Mouse (Mus musculus) bone marrow, adult 2 months (tissue): ENCODE data around the gene Capg. TPM values are rescaled to one million over a fixed set of nuclear protein-coding genes. Genes with fewer than 3 reads are reported as not detected.

Source experiments
- H3K27ac ChIP-seq: fragments of 200-500 bp; 2 replicates; pipeline ENCODE4 v1.5.1; 2012; ENCODE audit warnings: low read depth, mild to moderate bottlenecking, control low read depth, inconsistent platforms, low read length; ENCODE audit not compliant: control insufficient read depth, poor library complexity, insufficient read depth
- H3K4me1 ChIP-seq: fragments of 200-500 bp; 2 replicates; pipeline ENCODE4 v1.6.1; 2011; ENCODE audit warnings: low read length; ENCODE audit not compliant: control insufficient read depth, insufficient read depth
- H3K4me3 ChIP-seq: fragments of 200-500 bp; replicated peaks from 2 replicates; pipeline ENCODE3; 2011; ENCODE audit warnings: mild to moderate bottlenecking, low read depth, low read length, control low read depth; ENCODE audit not compliant: control insufficient read depth
- CTCF ChIP-seq: fragments of 200-500 bp; IDR thresholded peaks from 2 replicates; pipeline ENCODE4 v1.5.1; 2011; ENCODE audit warnings: low read length, control low read depth; ENCODE audit not compliant: control insufficient read depth, insufficient read depth
- POLR2A ChIP-seq: fragments of 200-500 bp; IDR thresholded peaks from 2 replicates; pipeline ENCODE4 v1.6.1; 2011; ENCODE audit warnings: low read depth, mild to moderate bottlenecking, control low read depth, low read length, borderline replicate concordance; ENCODE audit not compliant: control insufficient read depth
- WGBS: fragments of 180-500 bp; shearing (Covaris S2); methylation state at CpG from one replicate; pipeline ENCODE4 v1.1.7; 2018; 5-methylcytosine and 5-hydroxymethylcytosine counted together
- polyA plus RNA-seq: library from polyadenylated mRNA; stranded (reverse); fragments of >200 nt; gene quantifications from 2 replicates; pipeline ENCODE4 v1.2.4, GENCODE M21; 2011; ENCODE audit warnings: low replicate concordance; ENCODE audit not compliant: missing spikeins, insufficient read depth, insufficient read length

Gene Capg
- polyA plus RNA-seq, 1 experiment = 60.4 TPM

- 88% methylated on average over 10 of the region's 10 CpGs for WGBS
- no peak overlapping the region for H3K4me3 ChIP-seq
- H3K27ac ChIP-seq = no peak overlapping the region
- TF ChIP-seq CTCF (no peak), POLR2A (no peak)
- no peaks in the 10 kb centered on the region for H3K4me1 ChIP-seq
Observed at GRCm38 (mm10) chr6:72568736-72569135, 24.5 kb downstream of the Capg start.

DNA sequence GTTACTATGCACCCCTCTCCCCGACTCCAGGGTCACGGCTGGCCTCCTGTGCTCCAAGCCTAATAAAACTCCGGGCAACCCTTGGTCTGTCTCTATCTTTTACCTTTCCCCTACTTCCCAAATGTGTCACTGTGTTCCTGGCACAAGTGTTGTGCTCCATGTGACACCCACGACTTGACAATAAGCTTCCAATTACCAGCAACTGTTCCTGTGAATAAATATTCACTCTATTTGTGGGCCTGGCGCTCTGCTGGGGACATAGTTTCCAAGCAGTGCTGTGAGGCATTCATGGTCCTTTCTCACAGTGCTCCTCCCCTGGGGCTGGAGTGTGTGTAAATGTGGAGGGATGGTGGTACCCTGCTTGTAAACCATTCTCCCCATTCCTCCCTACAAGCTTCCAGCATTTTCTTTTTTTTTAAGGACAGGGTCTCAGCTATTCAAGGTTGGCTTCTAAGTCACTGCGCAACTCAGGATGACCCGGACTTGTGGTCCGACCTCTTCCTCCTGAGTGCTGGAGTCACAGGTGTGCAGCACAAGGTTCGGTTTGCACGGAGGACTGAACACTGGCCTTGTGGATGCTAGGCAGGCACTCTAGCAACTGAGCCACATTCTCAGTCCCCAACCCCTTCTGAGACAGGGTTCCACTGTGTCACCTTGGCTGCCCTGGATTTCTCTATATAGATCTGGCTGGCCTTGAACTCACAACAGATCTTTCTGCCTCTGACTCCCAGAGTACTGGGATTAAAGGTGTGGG, 26.6 kb downstream of the Capg start:
- no peak overlapping the region for H3K27ac ChIP-seq
- TF ChIP-seq POLR2A (no peak), CTCF (no peak)
- 88% methylated on average over 10 of the region's 10 CpGs for WGBS
- H3K4me3 ChIP-seq = no peak overlapping the region
- H3K4me1 ChIP-seq = no peaks in the 10 kb centered on the region

- H3K4me3 ChIP-seq = no peak overlapping the region
- no peak overlapping the region for H3K27ac ChIP-seq
Observed at GRCm38 (mm10) chr6:72571826-72572225, 27.6 kb downstream of the Capg start.

DNA sequence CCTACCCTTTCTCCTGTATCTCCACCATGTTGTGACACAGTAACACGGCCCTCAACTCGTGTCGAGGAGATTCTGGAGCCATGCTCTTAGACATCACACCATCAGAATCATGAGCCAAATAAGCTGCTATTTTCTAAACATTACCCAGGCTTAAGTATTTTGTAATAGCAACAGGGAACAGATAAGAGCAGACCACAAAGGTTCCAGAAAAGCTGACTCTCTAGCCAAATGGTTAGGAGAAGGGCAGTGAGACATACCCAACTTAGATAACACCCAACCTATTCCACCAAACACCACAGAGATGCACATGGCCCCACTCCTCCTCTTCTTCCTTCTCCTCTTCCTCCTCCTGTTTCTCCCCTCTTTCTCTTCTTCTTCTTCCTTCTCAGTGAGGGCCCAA, 31.9 kb downstream of the Capg start:
- H3K27ac ChIP-seq = no peak overlapping the region
- TF ChIP-seq CTCF (no peak), POLR2A (no peak)
- no peak overlapping the region for H3K4me3 ChIP-seq
- 89% methylated on average over 3 of the region's 3 CpGs for WGBS
- no peaks in the 10 kb centered on the region for H3K4me1 ChIP-seq

More at GRCm38 (mm10) chr6:72571826-72572225, 27.6 kb downstream of the Capg start:
- 85% methylated on average over 3 of the region's 3 CpGs for WGBS
- no peaks in the 10 kb centered on the region for H3K4me1 ChIP-seq
- TF ChIP-seq POLR2A = no peak
- no peak for TF ChIP-seq CTCF

GRCm38 (mm10) chr6:72581625-72582382, 37.6 kb downstream of the Capg start:
- TF ChIP-seq CTCF (no peak), POLR2A (no peak)
- Histone ChIP-seq H3K27ac (no peak overlapping the region), H3K4me3 (no peak overlapping the region), H3K4me1 (no peaks in the 10 kb centered on the region)
- WGBS = 44% methylated on average over 11 of the region's 11 CpGs

DNA sequence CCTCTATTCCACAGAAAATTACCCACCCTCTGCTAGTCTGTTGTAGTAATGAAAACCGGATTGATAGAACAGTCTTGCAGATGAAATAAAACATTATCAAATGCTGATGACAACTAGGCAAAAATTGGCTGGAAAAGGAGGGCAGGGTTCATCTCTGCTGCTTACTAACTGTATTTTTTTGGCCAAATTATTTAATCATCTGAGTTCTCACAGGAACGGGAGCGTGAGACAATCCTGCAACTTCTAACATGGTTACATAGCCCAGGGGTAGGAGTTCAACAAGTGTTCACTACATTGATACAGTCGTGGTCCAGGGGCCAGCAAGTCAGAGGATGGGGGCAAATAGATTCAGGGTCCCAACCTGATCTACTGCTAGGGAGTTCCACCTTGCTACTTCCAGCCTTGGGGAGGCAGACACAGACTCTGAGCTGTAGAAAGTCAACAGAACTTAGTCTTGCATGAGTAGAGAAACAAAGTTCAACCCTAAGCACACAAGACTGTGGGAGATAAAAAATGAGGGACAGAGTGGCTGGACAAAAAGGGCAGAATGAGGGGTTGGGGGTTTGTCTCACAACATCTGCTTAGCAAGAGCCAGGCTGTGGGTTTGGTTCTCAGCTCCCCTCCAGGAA, 39.1 kb downstream of the Capg start:
- no peak overlapping the region for H3K4me3 ChIP-seq
- H3K27ac ChIP-seq = no peak overlapping the region
- H3K4me1 ChIP-seq = no peaks in the 10 kb centered on the region
- TF ChIP-seq POLR2A = no peak
- TF ChIP-seq CTCF = no peak
- WGBS = 85% methylated on average over 4 of the region's 4 CpGs

DNA sequence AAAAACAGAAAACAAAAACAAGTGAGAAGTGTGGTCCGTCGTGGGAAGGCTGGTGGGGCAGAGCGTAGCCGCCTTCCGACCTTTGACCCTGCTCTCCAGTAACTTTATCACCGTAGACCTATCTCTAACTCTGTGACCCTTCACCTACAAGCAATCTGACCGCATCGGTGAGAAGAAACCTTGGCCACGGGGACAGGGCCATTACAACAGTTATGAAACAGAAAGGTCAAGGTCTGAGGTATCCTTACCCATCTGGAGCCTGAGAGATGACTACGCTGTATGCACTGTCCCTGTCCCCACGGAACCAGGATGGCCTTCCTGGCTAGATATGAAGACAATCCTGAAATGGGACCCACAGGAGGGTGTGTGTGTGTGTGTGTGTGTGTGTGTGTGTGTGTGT, 40.0 kb downstream of the Capg start:
- H3K27ac ChIP-seq = no peak overlapping the region
- no peaks in the 10 kb centered on the region for H3K4me1 ChIP-seq
- no peak for TF ChIP-seq CTCF
- no peak for TF ChIP-seq POLR2A
- 91% methylated on average over 11 of the region's 11 CpGs for WGBS
- H3K4me3 ChIP-seq = no peak overlapping the region

- Histone ChIP-seq H3K27ac (no peak overlapping the region), H3K4me1 (no peaks in the 10 kb centered on the region), H3K4me3 (no peak overlapping the region)
- 67% methylated on average over 3 of the region's 3 CpGs for WGBS
- no peak for TF ChIP-seq CTCF
Observed at GRCm38 (mm10) chr6:72586701-72587100, 42.5 kb downstream of the Capg start.
